Mouse (Mus musculus) embryonic fibroblast, embryonic 13.5 days (primary cell): Measurements from ENCODE around the gene Henmt1.

ENCODE experiments used
- CTCF ChIP-seq: IDR thresholded peaks from 2 replicates; pipeline ENCODE4 v1.5.1; 2011; ENCODE audit warnings: mild to moderate bottlenecking, control low read depth, low read length, moderate library complexity, borderline replicate concordance; ENCODE audit not compliant: insufficient read depth
- POLR2A ChIP-seq: IDR thresholded peaks from 2 replicates; pipeline ENCODE4 v1.6.1; 2011; ENCODE audit warnings: low read depth, mild to moderate bottlenecking, control low read depth, low read length, moderate library complexity

DNA sequence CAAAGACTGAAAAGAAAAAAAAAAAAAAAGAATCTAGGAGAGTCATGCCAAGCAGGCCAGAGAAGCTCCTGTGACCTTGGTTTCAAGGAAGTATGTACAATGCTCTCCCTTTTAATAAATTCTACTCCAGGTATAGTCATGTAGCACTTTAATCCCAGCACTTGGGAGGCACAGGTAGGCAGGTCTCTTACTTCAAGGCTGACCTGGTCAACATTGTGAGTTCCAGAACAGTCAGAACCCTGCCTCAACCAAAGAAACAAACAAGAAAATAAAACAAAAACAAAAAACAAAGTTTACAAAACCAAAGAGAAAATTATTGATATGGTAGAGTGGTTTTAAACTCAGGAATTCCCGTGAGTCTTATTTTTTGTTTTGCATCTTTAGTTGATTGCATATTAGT is 49.8 kb upstream of the Henmt1 start, which contains the start of gene Fndc7:
- TF ChIP-seq POLR2A (no peak), CTCF (no peak)
